ENCODE assay signal across 11 mouse cellular contexts in genomic region chr5:142179304-142179703, GRCm38 (mm10).
DNase-seq lines count a peak whose midpoint lies in the region; ATAC-seq lines count a peak whose summit lies in the region.
"Had no signal": no experiment of that assay in that cellular context is flagged by ENCODE, and none has a peak within 500 bp of the region (broad histone marks: within the 10 kb centered on the region; RNA-seq: fewer than 3 reads in every experiment).

No protein-coding gene starts in this region.

- H3K4me1 ChIP-seq in embryonic facial prominence, embryonic 10.5 days, result peaks cover 20% of the 10 kb centered on the region
- H3K4me1 ChIP-seq in hindbrain, embryonic 13.5 days (replicated peaks), result peaks cover 35% of the 10 kb centered on the region
- H3K4me1 ChIP-seq: megakaryocyte, embryonic 14.5 days had no signal

- no peaks in the 10 kb centered on the region for H3K9me3 ChIP-seq in embryonic facial prominence, embryonic 10.5 days
- H3K9me3 ChIP-seq in hindbrain, embryonic 13.5 days, result no peaks in the 10 kb centered on the region
- H3K9me3 ChIP-seq: liver, embryonic 15.5 days had no signal

- peaks cover 67% of the 10 kb centered on the region for H3K27me3 ChIP-seq in embryonic facial prominence, embryonic 10.5 days (replicated peaks; ENCODE audit: low read depth, poor library complexity, severe bottlenecking)
- H3K27me3 ChIP-seq in hindbrain, embryonic 13.5 days, result peaks cover 68% of the 10 kb centered on the region
- H3K27me3 ChIP-seq: liver, embryonic 15.5 days; megakaryocyte, embryonic 14.5 days had no signal

- H3K36me3 ChIP-seq in embryonic facial prominence, embryonic 10.5 days (replicated peaks), result no peaks in the 10 kb centered on the region
- H3K36me3 ChIP-seq in hindbrain, embryonic 13.5 days, result peaks cover 5% of the 10 kb centered on the region; the same call in 1 of the 2 replicates
- H3K36me3 ChIP-seq: liver, embryonic 15.5 days had no signal

- no peak overlapping the region for H3K27ac ChIP-seq in embryonic facial prominence, embryonic 10.5 days (replicated peaks)
- peak overlapping the region; percentile 67 for H3K27ac ChIP-seq in hindbrain, embryonic 13.5 days
- H3K27ac ChIP-seq: liver, embryonic 15.5 days had no signal

- H3K9ac ChIP-seq in hindbrain, embryonic 13.5 days, result no peak overlapping the region
- H3K9ac ChIP-seq: liver, embryonic 15.5 days had no signal

- no peak overlapping the region for H3K4me3 ChIP-seq in embryonic facial prominence, embryonic 10.5 days
- H3K4me3 ChIP-seq in hindbrain, embryonic 13.5 days, result no peak overlapping the region
- H3K4me3 ChIP-seq: liver, embryonic 15.5 days; megakaryocyte, embryonic 14.5 days had no signal

- intact Hi-C loops in left cerebral cortex, postnatal 25 days (cut with DNase I), result no loop called here

- WGBS in embryonic facial prominence, embryonic 10.5 days, result 21% methylated on average over 11 of the region's 11 CpGs
- WGBS in hindbrain, embryonic 13.5 days, result 11% methylated on average over 11 of the region's 11 CpGs

- peak; percentile 24 for DNase-seq in ZHBTc4 (ENCODE audit: low read depth, low spot score)
- DNase-seq in embryonic facial prominence, embryonic 10.5 days (ENCODE audit: low spot score), result peak; percentile 38
- DNase-seq in neural tube, embryonic 10.5 days (ENCODE audit: extremely low spot score, low spot score), result peak; percentile 47
- no peak for DNase-seq in left cerebral cortex, postnatal 25 days (ENCODE audit: low spot score in 2 of 2)
- no peak for DNase-seq in cerebellum, adult 18-20 months
- no peak for DNase-seq in spleen, postnatal 4 days (ENCODE audit: low spot score in 2 of 2)
- DNase-seq: gastrocnemius, postnatal 14 days had no signal

- H3K4me2 ChIP-seq in hindbrain, embryonic 13.5 days, result no peak overlapping the region
- H3K4me2 ChIP-seq: liver, embryonic 15.5 days had no signal

- peak; percentile 73 for ATAC-seq in hindbrain, embryonic 13.5 days (ENCODE audit: low FRiP score)
- ATAC-seq: intestine, postnatal 0 days had no signal

Comparison
In these comparisons a context has a peak if more than half of its experiments do, and no peak if none do; other contexts are left out.
1. DNase-seq: peak in ZHBTc4 (single experiment), embryonic facial prominence, embryonic 10.5 days (single experiment) and neural tube, embryonic 10.5 days (single experiment); none in left cerebral cortex, postnatal 25 days (0 of 2), cerebellum, adult 18-20 months (0 of 2) and spleen, postnatal 4 days (0 of 2).